8 mouse cellular contexts compared by ENCODE assay signal in genomic region chr11:69072234-69072633, GRCm38 (mm10). TPM values are rescaled to one million over a fixed set of nuclear protein-coding genes. Genes with fewer than 3 reads are reported as not detected.
DNase-seq lines count a peak whose midpoint lies in the region; ATAC-seq and TF ChIP-seq lines count a peak whose summit lies in the region.

No protein-coding gene starts in this region.

- H3ac ChIP-seq in myocyte (ENCODE audit: control insufficient read depth, insufficient read length), result no peak overlapping the region

- peaks cover 11% of the 10 kb centered on the region; the same call in 1 of the 2 replicates for H3K4me1 ChIP-seq in kidney, postnatal 0 days (replicated peaks; ENCODE audit: insufficient read depth, low read length)
- H3K4me1 ChIP-seq in kidney, adult 2 months (ENCODE audit: control insufficient read depth, insufficient read depth, low read length), result peaks cover 16% of the 10 kb centered on the region; the same call in 1 of the 2 replicates
- H3K4me1 ChIP-seq in forebrain, embryonic 11.5 days (replicated peaks; ENCODE audit: control insufficient read depth, insufficient read depth, low read length), result peaks cover 5% of the 10 kb centered on the region; the same call in 1 of the 2 replicates
- H3K4me1 ChIP-seq in intestine, embryonic 15.5 days (replicated peaks), result peaks cover 23% of the 10 kb centered on the region

- no peaks in the 10 kb centered on the region for H3K9me3 ChIP-seq in kidney, postnatal 0 days (replicated peaks; ENCODE audit: low read length)
- H3K9me3 ChIP-seq in forebrain, embryonic 11.5 days (ENCODE audit: control insufficient read depth, low read length), result no peaks in the 10 kb centered on the region
- H3K9me3 ChIP-seq in intestine, embryonic 15.5 days, result no peaks in the 10 kb centered on the region

- H3K4me2 ChIP-seq in kidney, postnatal 0 days (ENCODE audit: low read length), result peak overlapping the region; percentile 42
- H3K4me2 ChIP-seq in forebrain, embryonic 11.5 days (ENCODE audit: low read depth, low read length, severe bottlenecking), result peak overlapping the region; percentile 50
- peak overlapping the region; percentile 63 for H3K4me2 ChIP-seq in intestine, embryonic 15.5 days (replicated peaks)
- peak overlapping the region; percentile 92 for H3K4me2 ChIP-seq in myocyte (ENCODE audit: low read depth)

- 0 out of 2 replicates have a peak overlapping the region, but pooled peaks have one; percentile 51 for H3K27ac ChIP-seq in kidney, postnatal 0 days
- no peak overlapping the region for H3K27ac ChIP-seq in kidney, adult 2 months (ENCODE audit: insufficient read depth, low read depth, low read length)
- H3K27ac ChIP-seq in forebrain, embryonic 11.5 days (ENCODE audit: low read depth, low read length), result 0 out of 2 replicates have a peak overlapping the region, but pooled peaks have one; percentile 58
- peak overlapping the region; percentile 73 for H3K27ac ChIP-seq in intestine, embryonic 15.5 days

- H3K79me2 ChIP-seq in myocyte (ENCODE audit: control insufficient read depth, insufficient read depth), result no peaks in the 10 kb centered on the region

- no peak overlapping the region for H3K4me3 ChIP-seq in kidney, postnatal 0 days (replicated peaks; ENCODE audit: low read depth, low read length)
- H3K4me3 ChIP-seq in kidney, adult 2 months (ENCODE audit: insufficient read depth, low read depth, low read length), result no peak overlapping the region
- H3K4me3 ChIP-seq in forebrain, embryonic 11.5 days (ENCODE audit: low read depth, low read length), result peak overlapping the region; percentile 24
- H3K4me3 ChIP-seq in intestine, embryonic 15.5 days (replicated peaks), result 0 out of 2 replicates have a peak overlapping the region, but pooled peaks have one; percentile 22
- H3K4me3 ChIP-seq in myocyte, result peak overlapping the region; percentile 0

- no peak for TF ChIP-seq POLR2A in kidney, adult 2 months (IDR thresholded peaks at IDR 0.05; ENCODE audit: low read depth, low read length)
- TF ChIP-seq POLR2A in myocyte (IDR thresholded peaks at IDR 0.05; ENCODE audit: insufficient read length, low read depth), result no peak

- no peaks in the 10 kb centered on the region for H3K36me3 ChIP-seq in kidney, postnatal 0 days (ENCODE audit: insufficient read depth, low read length)
- H3K36me3 ChIP-seq in kidney, adult 2 months (ENCODE audit: control insufficient read depth, insufficient read depth, low read length), result no peaks in the 10 kb centered on the region
- no peaks in the 10 kb centered on the region for H3K36me3 ChIP-seq in forebrain, embryonic 11.5 days (ENCODE audit: control insufficient read depth, insufficient read depth, low read length)
- H3K36me3 ChIP-seq in intestine, embryonic 15.5 days, result no peaks in the 10 kb centered on the region
- no peaks in the 10 kb centered on the region for H3K36me3 ChIP-seq in myocyte (ENCODE audit: control insufficient read depth, insufficient read depth)

- no peaks in the 10 kb centered on the region for H3K27me3 ChIP-seq in kidney, postnatal 0 days (ENCODE audit: insufficient read depth, low read length)
- H3K27me3 ChIP-seq in kidney, adult 2 months (replicated peaks; ENCODE audit: control insufficient read depth, insufficient read depth, low read length), result no peaks in the 10 kb centered on the region
- H3K27me3 ChIP-seq in forebrain, embryonic 11.5 days (ENCODE audit: control insufficient read depth, insufficient read depth, low read length), result no peaks in the 10 kb centered on the region
- no peaks in the 10 kb centered on the region for H3K27me3 ChIP-seq in intestine, embryonic 15.5 days (replicated peaks)
- H3K27me3 ChIP-seq in myocyte (ENCODE audit: control insufficient read depth, insufficient read depth, insufficient read length), result no peaks in the 10 kb centered on the region

- ATAC-seq in kidney, postnatal 0 days (replicated peaks; ENCODE audit: low FRiP score, low read depth), result no peak
- no peak for ATAC-seq in forebrain, embryonic 11.5 days (replicated peaks; ENCODE audit: low FRiP score)
- no peak for ATAC-seq in intestine, embryonic 15.5 days
- no peak for ATAC-seq in inflammation-experienced regulatory T-cells, adult 6 months
- ATAC-seq in granulocyte monocyte progenitor cell, adult 5-6 weeks (replicated peaks; ENCODE audit: poor library complexity, severe bottlenecking), result no peak

- DNase-seq in kidney, postnatal 0 days (ENCODE audit: low spot score), result no peak
- no peak for DNase-seq in kidney, adult 2 months
- DNase-seq in forebrain, embryonic 11.5 days (ENCODE audit: low spot score), result no peak
- DNase-seq in gastrocnemius, adult 18-20 months (ENCODE audit: low spot score), result no peak

- TF ChIP-seq CTCF in kidney, postnatal 0 days (IDR thresholded peaks at IDR 0.05; ENCODE audit: low read depth), result no peak
- no peak for TF ChIP-seq CTCF in kidney, adult 2 months (conservative IDR thresholded peaks at IDR 0.05; ENCODE audit: insufficient read depth, insufficient read length, low read depth, low read length)

- WGBS in kidney, postnatal 0 days, result 88% methylated on average over 11 of the region's 11 CpGs
- 85% methylated on average over 11 of the region's 11 CpGs for WGBS in kidney, adult 2 months
- WGBS in forebrain, embryonic 11.5 days, result 82% methylated on average over 11 of the region's 11 CpGs
- 83% methylated on average over 11 of the region's 11 CpGs for WGBS in intestine, embryonic 15.5 days

- 0 out of 2 replicates have a peak overlapping the region, but pooled peaks have one; percentile 25 for H3K9ac ChIP-seq in kidney, postnatal 0 days (ENCODE audit: low read depth, low read length)
- H3K9ac ChIP-seq in forebrain, embryonic 11.5 days (ENCODE audit: low read length), result no peak overlapping the region
- no peak overlapping the region; the same call in 1 of the 2 replicates for H3K9ac ChIP-seq in intestine, embryonic 15.5 days

RNA-seq across cellular contexts. Expression of gene Tmem107, which starts 1.6 kb away (rescaled TPM):
- polyA plus RNA-seq in kidney, postnatal 0 days (2015; fragmentation: Nextera tagmentation; extraction: Ambion mirVana), result 60.8 and 61.3 TPM in 2 replicates
- polyA plus RNA-seq in kidney, adult 2 months (2012; rRNA removed), result 41.7 and 48.0 TPM in 2 replicates
- 60.3 and 60.6 TPM in 2 replicates for polyA plus RNA-seq in forebrain, embryonic 11.5 days (2014; fragmentation: Nextera tagmentation; extraction: Ambion mirVana)
- polyA plus RNA-seq in intestine, embryonic 15.5 days (2015; fragmentation: Nextera tagmentation; extraction: Ambion mirVana), result 43.7 and 47.6 TPM in 2 replicates
- 29.5 TPM for polyA plus RNA-seq in myocyte (2012; fragmentation: generic; extraction: Trizol)
- 1 to 10 TPM; 3.5 to 3.7 TPM for total RNA-seq in gastrocnemius, adult 18-20 months (2021)
- 1 to 10 TPM; 2.8 to 9.1 (median 4.0) TPM for polyA plus RNA-seq in inflammation-experienced regulatory T-cells, adult 6 months (2017; shearing (Covaris generic))
- 15.1 and 48.9 TPM in 2 replicates for total RNA-seq in granulocyte monocyte progenitor cell, adult 5-6 weeks (2014; fragmentation: Nextera tagmentation)
- total RNA-seq in granulocyte monocyte progenitor cell, adult 5-6 weeks (2017), result 10.4 and 24.9 TPM in 2 replicates

RNA-seq across cellular contexts. Expression of gene Borcs6, which starts 12.7 kb away (rescaled TPM):
- 11.9 and 13.3 TPM in 2 replicates for polyA plus RNA-seq in kidney, postnatal 0 days (2015; fragmentation: Nextera tagmentation; extraction: Ambion mirVana)
- polyA plus RNA-seq in kidney, adult 2 months (2012; rRNA removed), result 14.8 and 15.6 TPM in 2 replicates
- 7.9 and 9.2 TPM in 2 replicates for polyA plus RNA-seq in forebrain, embryonic 11.5 days (2014; fragmentation: Nextera tagmentation; extraction: Ambion mirVana)
- 8.6 and 8.9 TPM in 2 replicates for polyA plus RNA-seq in intestine, embryonic 15.5 days (2015; fragmentation: Nextera tagmentation; extraction: Ambion mirVana)
- 27.2 TPM for polyA plus RNA-seq in myocyte (2012; fragmentation: generic; extraction: Trizol)
- total RNA-seq in gastrocnemius, adult 18-20 months (2021), result 10 to 100 TPM; 20.0 to 23.5 TPM
- 1 to 10 TPM; 1.1 to 2.2 (median 1.3) TPM for polyA plus RNA-seq in inflammation-experienced regulatory T-cells, adult 6 months (2017; shearing (Covaris generic))
- 2.0 and 11.4 TPM in 2 replicates for total RNA-seq in granulocyte monocyte progenitor cell, adult 5-6 weeks (2014; fragmentation: Nextera tagmentation)
- 9.4 TPM in 2 replicates for total RNA-seq in granulocyte monocyte progenitor cell, adult 5-6 weeks (2017)

RNA-seq across cellular contexts. Expression of gene Vamp2, which starts 16.1 kb away (rescaled TPM):
- 66.7 and 67.7 TPM in 2 replicates for polyA plus RNA-seq in kidney, postnatal 0 days (2015; fragmentation: Nextera tagmentation; extraction: Ambion mirVana)
- polyA plus RNA-seq in kidney, adult 2 months (2012; rRNA removed), result 102 and 106 TPM in 2 replicates
- 95.9 and 98.4 TPM in 2 replicates for polyA plus RNA-seq in forebrain, embryonic 11.5 days (2014; fragmentation: Nextera tagmentation; extraction: Ambion mirVana)
- 61.8 and 64.2 TPM in 2 replicates for polyA plus RNA-seq in intestine, embryonic 15.5 days (2015; fragmentation: Nextera tagmentation; extraction: Ambion mirVana)
- polyA plus RNA-seq in myocyte (2012; fragmentation: generic; extraction: Trizol), result 51.8 TPM
- 10 to 100 TPM; 37.4 to 39.3 TPM for total RNA-seq in gastrocnemius, adult 18-20 months (2021)
- 10 to 100 TPM; 26.9 to 31.5 (median 27.3) TPM for polyA plus RNA-seq in inflammation-experienced regulatory T-cells, adult 6 months (2017; shearing (Covaris generic))
- total RNA-seq in granulocyte monocyte progenitor cell, adult 5-6 weeks (2014; fragmentation: Nextera tagmentation), result 59.2 and 63.1 TPM in 2 replicates
- 7.2 and 8.6 TPM in 2 replicates for total RNA-seq in granulocyte monocyte progenitor cell, adult 5-6 weeks (2017)

RNA-seq across cellular contexts. Expression of gene Per1, which starts 22.8 kb away (rescaled TPM):
- 7.4 and 9.9 TPM in 2 replicates for polyA plus RNA-seq in kidney, postnatal 0 days (2015; fragmentation: Nextera tagmentation; extraction: Ambion mirVana)
- 13.5 and 14.7 TPM in 2 replicates for polyA plus RNA-seq in kidney, adult 2 months (2012; rRNA removed)
- 8.2 and 10.0 TPM in 2 replicates for polyA plus RNA-seq in forebrain, embryonic 11.5 days (2014; fragmentation: Nextera tagmentation; extraction: Ambion mirVana)
- polyA plus RNA-seq in intestine, embryonic 15.5 days (2015; fragmentation: Nextera tagmentation; extraction: Ambion mirVana), result 11.9 and 15.6 TPM in 2 replicates
- polyA plus RNA-seq in myocyte (2012; fragmentation: generic; extraction: Trizol), result 8.9 TPM
- total RNA-seq in gastrocnemius, adult 18-20 months (2021), result 10 to 100 TPM; 41.9 to 72.2 TPM
- 1 to 10 TPM; 5.2 to 6.2 (median 6.1) TPM for polyA plus RNA-seq in inflammation-experienced regulatory T-cells, adult 6 months (2017; shearing (Covaris generic))
- 10.3 and 11.7 TPM in 2 replicates for total RNA-seq in granulocyte monocyte progenitor cell, adult 5-6 weeks (2014; fragmentation: Nextera tagmentation)
- 9.4 and 9.8 TPM in 2 replicates for total RNA-seq in granulocyte monocyte progenitor cell, adult 5-6 weeks (2017)

RNA-seq across cellular contexts. Expression of gene Aurkb, which starts 26.8 kb away (rescaled TPM):
- polyA plus RNA-seq in kidney, postnatal 0 days (2015; fragmentation: Nextera tagmentation; extraction: Ambion mirVana), result 49.3 and 61.1 TPM in 2 replicates
- 1.7 TPM in 2 replicates for polyA plus RNA-seq in kidney, adult 2 months (2012; rRNA removed)
- polyA plus RNA-seq in forebrain, embryonic 11.5 days (2014; fragmentation: Nextera tagmentation; extraction: Ambion mirVana), result 199 and 209 TPM in 2 replicates
- 133 and 135 TPM in 2 replicates for polyA plus RNA-seq in intestine, embryonic 15.5 days (2015; fragmentation: Nextera tagmentation; extraction: Ambion mirVana)
- polyA plus RNA-seq in myocyte (2012; fragmentation: generic; extraction: Trizol), result 28.2 TPM
- not detected for total RNA-seq in gastrocnemius, adult 18-20 months (2021)
- polyA plus RNA-seq in inflammation-experienced regulatory T-cells, adult 6 months (2017; shearing (Covaris generic)), result 10 to 100 TPM in 2 of 3 experiments, 1 to 10 TPM in 1; 5.8 to 74.0 (median 12.9) TPM
- total RNA-seq in granulocyte monocyte progenitor cell, adult 5-6 weeks (2014; fragmentation: Nextera tagmentation), result 80.2 and 105 TPM in 2 replicates
- 102 and 122 TPM in 2 replicates for total RNA-seq in granulocyte monocyte progenitor cell, adult 5-6 weeks (2017)

Comparison
In these comparisons a context has a peak if more than half of its experiments do, and no peak if none do; other contexts are left out.
1. H3K4me2 ChIP-seq: peak in every context shown above with its lines; median percentile 92 in myocyte; 63 in intestine, embryonic 15.5 days; 50 in forebrain, embryonic 11.5 days; 42 in kidney, postnatal 0 days.
2. H3K4me3 ChIP-seq: peak in forebrain, embryonic 11.5 days (single experiment), intestine, embryonic 15.5 days (single experiment) and myocyte (single experiment); none in kidney, postnatal 0 days (single experiment) and kidney, adult 2 months (single experiment).